ENCODE assay signal across 8 mouse cellular contexts in genomic region chr6:95058017-95058416, GRCm38 (mm10). TPM values are rescaled to one million over a fixed set of nuclear protein-coding genes. Genes with fewer than 3 reads are reported as not detected.
A peak's percentile ranks its signal among the peaks of the same experiment; 100 is the strongest.
DNase-seq lines count a peak whose midpoint lies in the region; TF ChIP-seq lines count a peak whose summit lies in the region.
"Had no signal": no experiment of that assay in that cellular context is flagged by ENCODE, and none has a peak within 500 bp of the region (broad histone marks: within the 10 kb centered on the region; RNA-seq: fewer than 3 reads in every experiment).

No protein-coding gene starts in this region.

- no peak overlapping the region for H3K4me3 ChIP-seq in layer of hippocampus, adult 2 months
- H3K4me3 ChIP-seq: erythroblast, embryonic 14.5 days had no signal

- peak; percentile 85 for TF ChIP-seq CTCF in layer of hippocampus, adult 2 months (conservative IDR thresholded peaks at IDR 0.05)

- H3K27ac ChIP-seq in layer of hippocampus, adult 2 months = no peak overlapping the region

- DNase-seq in layer of hippocampus, adult 11-12 months (ENCODE audit: low spot score) = peak; percentile 46
- no peak for DNase-seq in layer of hippocampus, postnatal 25 days (ENCODE audit: extremely low spot score in 1 of 2, low spot score in 1 of 2)
- peak; percentile 54 for DNase-seq in ES-CJ7 (ENCODE audit: low read depth, low spot score)
- DNase-seq in brain, adult 2 months (ENCODE audit: low read depth, low spot score) = peak; percentile 67
- DNase-seq in layer of hippocampus, adult 2 months (ENCODE audit: low spot score in 2 of 2) = peak; percentile 50 to 62
- no peak for DNase-seq in gastrocnemius, postnatal 36 days
- DNase-seq in spleen, adult 18-20 months = no peak

- intact Hi-C loops in gastrocnemius, postnatal 36 days (cut with DNase I) = no loop called here

RNA-seq across cellular contexts. Expression of gene Kbtbd8, which starts 59.0 kb away (rescaled TPM):
- 10 to 100 TPM in 1 of 2 experiments, 1 to 10 TPM in 1; 5.5 to 11.2 TPM for total RNA-seq in layer of hippocampus, postnatal 25 days (2021)
- 1 to 10 TPM; 6.8 to 7.7 TPM for total RNA-seq in layer of hippocampus, adult 2 months (2021)
- 1 to 10 TPM; 2.1 to 2.2 TPM for total RNA-seq in gastrocnemius, postnatal 36 days (2021)

Comparison
In these comparisons a context has a peak if more than half of its experiments do, and no peak if none do; other contexts are left out.
1. DNase-seq: peak in layer of hippocampus, adult 11-12 months (single experiment), ES-CJ7 (single experiment), brain, adult 2 months (single experiment) and layer of hippocampus, adult 2 months (2 of 2); none in layer of hippocampus, postnatal 25 days (0 of 2), gastrocnemius, postnatal 36 days (0 of 2) and spleen, adult 18-20 months (0 of 2).